In genomic region chr2:118662902-118663803, GRCm38 (mm10) we compare ENCODE assay signal across 8 mouse cellular contexts. TPM values are rescaled to one million over a fixed set of nuclear protein-coding genes. Genes with fewer than 3 reads are reported as not detected.
DNase-seq lines count a peak whose midpoint lies in the region; ATAC-seq and TF ChIP-seq lines count a peak whose summit lies in the region.

TSS of gene Pak6 (plus strand) at chr2:118663303.

- H3K9me3 ChIP-seq in erythroblast, embryonic 14.5 days (ENCODE audit: control insufficient read depth, low read length): no peaks in the 10 kb centered on the region
- no peaks in the 10 kb centered on the region for H3K9me3 ChIP-seq in E14TG2a.4 (ENCODE audit: low read length)
- H3K9me3 ChIP-seq in midbrain, embryonic 16.5 days (replicated peaks; ENCODE audit: control insufficient read depth, low read length, poor library complexity, severe bottlenecking): no peaks in the 10 kb centered on the region

- peak within 1 kb of the TSS; percentile 75 for H3K4me3 ChIP-seq in erythroblast, embryonic 14.5 days (replicated peaks)
- H3K4me3 ChIP-seq in E14TG2a.4 (replicated peaks; ENCODE audit: low read length): peak within 1 kb of the TSS; percentile 76
- peak within 1 kb of the TSS; percentile 67 for H3K4me3 ChIP-seq in left cerebral cortex, adult 2 months
- peak within 1 kb of the TSS; percentile 47 for H3K4me3 ChIP-seq in midbrain, embryonic 16.5 days (ENCODE audit: low read depth, low read length)

- no peak for ATAC-seq in erythroblast, adult 5-6 weeks (replicated peaks; ENCODE audit: low FRiP score, poor library complexity, severe bottlenecking)
- ATAC-seq in common myeloid progenitor, adult 5-6 weeks (replicated peaks; ENCODE audit: low read depth, poor library complexity, severe bottlenecking): peak; percentile 16; the same call in 1 of the 2 replicates
- ATAC-seq in midbrain, embryonic 16.5 days: peak; percentile 71

- 0% methylated on average over 37 of the region's 37 CpGs for WGBS in midbrain, embryonic 16.5 days

- H3K4me1 ChIP-seq in erythroblast, embryonic 14.5 days (ENCODE audit: control insufficient read depth): peaks cover 86% of the 10 kb centered on the region
- H3K4me1 ChIP-seq in E14TG2a.4 (replicated peaks; ENCODE audit: low read depth, low read length): peaks cover 76% of the 10 kb centered on the region
- H3K4me1 ChIP-seq in midbrain, embryonic 16.5 days (ENCODE audit: control insufficient read depth, insufficient read depth, low read length): peaks cover 45% of the 10 kb centered on the region

- peak within 1 kb of the TSS; percentile 81 for H3K27ac ChIP-seq in left cerebral cortex, adult 2 months
- H3K27ac ChIP-seq in midbrain, embryonic 16.5 days (ENCODE audit: low read length): peak within 1 kb of the TSS; percentile 81

- no peaks in the 10 kb centered on the region; the same call in 1 of the 2 replicates for H3K27me3 ChIP-seq in erythroblast, embryonic 14.5 days (ENCODE audit: control insufficient read depth)
- H3K27me3 ChIP-seq in E14TG2a.4 (ENCODE audit: insufficient read depth, low read length): peaks cover 22% of the 10 kb centered on the region
- H3K27me3 ChIP-seq in midbrain, embryonic 16.5 days (ENCODE audit: control insufficient read depth, insufficient read depth, low read depth, low read length): no peaks in the 10 kb centered on the region

- intact Hi-C loops in heart, postnatal 36 days (cut with DNase I): no loop called here
- intact Hi-C loops in left cerebral cortex, adult 2 months (cut with DNase I): no loop called here

- H3K36me3 ChIP-seq in erythroblast, embryonic 14.5 days (ENCODE audit: control insufficient read depth): peaks cover 2% of the 10 kb centered on the region
- H3K36me3 ChIP-seq in E14TG2a.4 (ENCODE audit: insufficient read depth, low read length): no peaks in the 10 kb centered on the region
- no peaks in the 10 kb centered on the region for H3K36me3 ChIP-seq in midbrain, embryonic 16.5 days (ENCODE audit: control insufficient read depth, insufficient read depth, low read length)

- H3K4me2 ChIP-seq in midbrain, embryonic 16.5 days (ENCODE audit: low read length): peak within 1 kb of the TSS; percentile 66

- DNase-seq in heart, postnatal 36 days: no peak
- peak; percentile 70 to 74 for DNase-seq in left cerebral cortex, adult 2 months (ENCODE audit: extremely low spot score in 1 of 2, low spot score in 2 of 2)
- peak; percentile 86 for DNase-seq in thymus, postnatal 14 days

- H3K9ac ChIP-seq in midbrain, embryonic 16.5 days (ENCODE audit: low read depth, low read length): peak within 1 kb of the TSS; percentile 73

- no peak for TF ChIP-seq CTCF in E14TG2a.4 (conservative IDR thresholded peaks at IDR 0.05; ENCODE audit: low read length)
- no peak for TF ChIP-seq CTCF in left cerebral cortex, adult 2 months (IDR thresholded peaks at IDR 0.05)

RNA-seq across cellular contexts. Expression of gene Pak6, which starts in this region (rescaled TPM):
- 0.42 and 0.64 TPM in 2 replicates for polyA plus RNA-seq in erythroblast, embryonic 14.5 days (2012)
- not detected in 2 replicates for total RNA-seq in erythroblast, adult 5-6 weeks (2015; ENCODE audit: low replicate concordance)
- 0.77 TPM in 1 of 2 replicates, not detected in the other for total RNA-seq in erythroblast, adult 5-6 weeks (2017; ENCODE audit: low replicate concordance)
- 1.1 and 1.7 TPM in 2 replicates for total RNA-seq in common myeloid progenitor, adult 5-6 weeks (2017)
- 10 to 100 TPM; 10.1 to 13.0 TPM for total RNA-seq in heart, postnatal 36 days (2021)
- total RNA-seq in left cerebral cortex, adult 2 months (2021): 100 to 1,000 TPM in 1 of 2 experiments, 10 to 100 TPM in 1; 96.4 to 102 TPM
- 62.7 and 65.5 TPM in 2 replicates for polyA plus RNA-seq in midbrain, embryonic 16.5 days (2015; fragmentation: Nextera tagmentation; extraction: Ambion mirVana)

Comparison
In these comparisons a context has a peak if more than half of its experiments do, and no peak if none do; other contexts are left out.
1. RNA of gene Pak6 (total RNA-seq): 96.4 to 102 TPM in left cerebral cortex, adult 2 months; 10.1 to 13.0 TPM in heart, postnatal 36 days, 1.1 to 1.7 TPM in common myeloid progenitor, adult 5-6 weeks and 0.77 TPM in erythroblast, adult 5-6 weeks; every median in the first group is over 4 times any median in the second.
2. RNA of gene Pak6 (polyA plus RNA-seq): 62.7 to 65.5 TPM in midbrain, embryonic 16.5 days; 0.42 to 0.64 TPM in erythroblast, embryonic 14.5 days; every median in the first group is over 10 times any median in the second.
3. DNase-seq: peak in left cerebral cortex, adult 2 months (2 of 2) and thymus, postnatal 14 days (single experiment); none in heart, postnatal 36 days (0 of 2).
4. Peak in every context shown above with its lines, with median percentiles within 50 percentile points of each other: H3K4me3 ChIP-seq.